Mouse (Mus musculus): Measurements from ENCODE around the gene Tyrobp.
A peak's percentile ranks its signal among the peaks of the same experiment; 100 is the strongest.

Tyrobp gene

DNA sequence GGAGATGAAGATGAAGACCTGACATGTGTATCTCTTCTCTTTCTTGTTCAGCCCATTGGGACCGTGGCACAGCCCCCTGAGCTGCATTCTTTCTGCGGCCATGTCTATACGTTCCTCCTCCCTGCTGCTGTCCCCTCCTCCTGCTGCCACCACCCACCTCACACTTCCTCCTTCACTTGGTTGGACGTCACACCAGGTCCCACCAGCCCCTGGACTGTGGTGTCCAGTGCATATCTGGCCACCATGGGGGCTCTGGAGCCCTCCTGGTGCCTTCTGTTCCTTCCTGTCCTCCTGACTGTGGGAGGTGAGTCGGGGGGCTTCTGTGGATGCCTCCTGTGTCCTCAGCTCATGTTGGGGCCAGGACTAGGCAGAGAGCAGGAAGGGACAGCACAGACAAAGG, at the start of gene Tyrobp:
Tyrobp (plus strand) TSS at position 165 of the 400 bp plus-strand sequence.
- DNase-seq (ENCODE audit: low spot score) = no peak

DNA sequence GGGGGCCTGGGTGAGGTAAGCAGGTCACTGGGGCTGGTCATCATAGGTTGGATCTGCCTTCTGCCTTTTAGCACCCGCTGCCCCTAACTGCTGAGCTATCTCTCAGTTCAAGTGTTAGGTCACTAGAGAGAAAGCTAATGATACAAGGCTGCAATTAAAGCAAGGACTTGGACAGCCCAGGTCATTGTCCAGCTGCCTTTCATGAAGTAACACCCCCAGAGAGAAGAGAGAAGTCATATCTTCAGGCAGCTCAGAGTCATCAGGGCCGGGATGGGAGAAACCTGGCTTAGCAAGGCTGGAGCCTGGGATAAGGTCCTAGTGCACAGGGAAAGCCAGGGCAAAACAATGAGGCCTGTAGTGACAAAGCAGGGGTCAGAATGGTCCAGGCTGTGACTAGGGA, 46.1 kb upstream of the Tyrobp start:
- no peak for DNase-seq (ENCODE audit: low spot score)

DNA sequence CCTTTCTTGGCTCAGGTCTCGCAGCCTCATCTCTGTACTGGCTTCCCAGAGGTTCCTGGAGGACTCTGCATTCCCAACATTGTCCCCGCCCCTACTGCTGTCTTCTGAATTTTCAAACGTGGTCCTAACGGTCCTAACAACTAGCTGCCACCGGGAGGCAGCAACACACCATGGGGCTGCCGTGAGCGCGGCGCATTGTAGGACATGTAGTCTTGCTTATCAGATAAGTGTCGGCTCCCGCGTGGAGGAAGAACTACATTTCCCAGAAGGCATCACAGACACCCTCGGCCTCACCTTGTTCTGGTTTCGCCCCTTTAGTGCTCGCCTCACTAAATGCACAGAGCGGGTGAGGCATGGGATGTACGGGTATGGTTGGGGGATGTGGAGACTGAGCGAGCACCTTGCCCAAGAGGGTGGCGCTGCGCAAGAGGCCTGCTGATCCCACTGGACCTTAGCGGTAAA, 40.0 kb upstream of the Tyrobp start:
- DNase-seq (ENCODE audit: low spot score) = peak; percentile 92

DNA sequence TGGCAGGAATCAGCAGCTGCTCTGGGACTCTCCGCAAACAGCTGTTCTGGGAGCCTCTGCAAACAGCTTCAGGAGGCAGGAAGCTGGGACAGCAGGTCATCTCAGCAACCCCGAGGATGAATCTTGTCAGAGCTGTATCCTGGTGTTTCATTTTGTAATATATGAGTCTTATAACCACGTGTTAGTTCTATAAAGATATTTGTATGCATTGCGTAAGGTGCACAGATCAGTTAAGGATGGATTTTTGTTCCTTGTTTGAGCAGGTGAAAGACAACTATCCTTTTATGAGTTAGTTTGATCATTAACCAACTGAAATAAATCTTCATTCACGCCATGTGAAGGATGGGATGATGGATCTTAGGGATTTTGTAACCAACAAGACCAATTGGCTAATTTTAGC, 33.5 kb upstream of the Tyrobp start:
- DNase-seq (ENCODE audit: low spot score) = no peak

DNA sequence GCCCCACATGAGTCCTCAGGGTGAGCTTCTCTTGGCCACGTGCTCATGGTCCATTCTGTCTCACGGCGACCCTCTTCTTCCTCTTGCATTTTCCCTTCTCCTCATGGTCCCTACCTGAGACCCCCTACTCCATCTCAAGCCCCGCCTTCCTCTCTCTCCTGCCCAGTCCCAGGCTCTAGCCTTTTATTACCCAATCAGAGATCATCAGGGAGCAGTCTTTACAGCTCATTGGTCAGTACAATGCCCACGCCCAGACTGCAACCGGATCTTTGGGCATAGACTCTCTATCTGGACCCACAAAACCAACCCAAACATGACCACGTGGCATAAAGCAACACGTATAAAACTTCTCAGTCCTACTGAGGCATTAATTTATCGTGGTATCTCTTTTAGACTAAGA, 29.5 kb upstream of the Tyrobp start:
- no peak for DNase-seq (ENCODE audit: low spot score)

DNA sequence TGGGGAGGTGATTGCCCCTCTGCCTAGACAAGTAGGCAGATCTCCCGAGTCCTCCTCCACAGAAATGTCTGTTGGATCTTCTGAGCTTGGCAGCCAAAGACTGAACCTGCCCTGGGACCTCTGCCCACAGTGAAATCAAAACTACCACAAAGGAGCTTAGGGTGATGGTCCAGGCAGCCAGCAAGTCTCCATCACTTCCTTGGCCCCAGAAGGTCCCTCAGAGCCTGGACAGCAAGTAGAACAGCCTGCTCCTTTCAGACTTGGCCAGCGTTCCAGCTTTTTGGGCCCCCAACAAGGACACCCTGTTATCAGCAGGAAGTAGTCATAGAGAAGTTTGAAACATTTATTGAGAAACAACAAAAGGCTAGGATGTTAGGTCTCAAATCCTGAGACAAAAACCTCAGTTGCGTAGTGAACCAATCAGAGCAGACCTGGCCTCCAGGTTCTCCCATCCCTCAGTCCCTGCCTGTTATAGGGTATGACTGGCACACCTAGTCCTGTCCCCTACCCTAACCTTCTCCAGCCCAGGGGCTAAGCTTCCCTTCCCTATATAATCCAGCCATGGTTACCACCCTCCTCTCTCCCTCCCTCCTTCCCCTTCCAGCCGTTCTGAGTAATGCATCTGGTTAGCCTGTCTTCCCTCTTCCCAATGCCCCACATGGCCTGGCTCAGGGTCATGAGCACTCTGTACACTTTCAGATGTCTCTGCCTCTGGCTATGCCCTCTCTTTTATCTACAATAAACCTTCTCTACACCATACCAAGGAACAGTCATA, 20.6 kb upstream of the Tyrobp start:
- no peak for DNase-seq (ENCODE audit: low spot score)

DNA sequence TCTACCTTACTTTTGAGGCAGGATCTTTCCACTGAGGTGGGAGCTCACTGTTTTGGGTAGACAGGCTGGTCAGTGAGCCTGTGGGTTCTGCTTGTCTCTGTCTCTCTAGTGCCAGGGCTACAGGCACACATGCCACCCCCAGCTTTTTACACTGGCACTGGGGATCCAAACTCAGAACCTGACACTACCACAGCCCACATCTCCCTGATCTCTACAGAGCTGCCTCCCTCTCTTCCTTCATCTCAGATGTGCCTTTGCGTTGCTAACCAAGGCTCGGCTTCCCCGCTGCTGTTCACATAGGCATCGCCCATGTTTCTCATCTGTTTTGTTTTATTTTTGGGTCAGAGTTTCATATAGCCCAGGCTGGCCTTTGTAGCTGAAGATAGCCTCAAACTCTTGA, 19.9 kb upstream of the Tyrobp start:
- no peak for DNase-seq (ENCODE audit: low spot score)

DNA sequence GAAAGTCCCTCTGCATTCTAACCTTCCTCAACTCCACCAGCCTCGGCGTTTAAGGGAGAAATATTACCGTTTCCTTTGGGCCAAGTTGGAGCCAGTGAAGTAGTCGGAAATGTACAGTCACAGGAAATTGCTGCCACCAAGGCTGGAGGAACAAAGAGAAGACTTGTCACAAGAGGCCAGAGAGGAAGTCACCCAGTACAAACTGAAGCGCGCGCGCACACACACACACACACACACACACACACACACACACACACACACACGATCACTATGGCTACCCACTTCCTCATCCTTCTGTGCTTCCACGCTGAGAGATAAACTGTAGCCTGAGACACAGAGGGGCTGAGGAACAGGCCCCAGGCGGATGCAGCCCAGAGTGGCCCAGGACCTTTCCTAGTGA, 19.2 kb upstream of the Tyrobp start:
- no peak for DNase-seq (ENCODE audit: low spot score)

DNA sequence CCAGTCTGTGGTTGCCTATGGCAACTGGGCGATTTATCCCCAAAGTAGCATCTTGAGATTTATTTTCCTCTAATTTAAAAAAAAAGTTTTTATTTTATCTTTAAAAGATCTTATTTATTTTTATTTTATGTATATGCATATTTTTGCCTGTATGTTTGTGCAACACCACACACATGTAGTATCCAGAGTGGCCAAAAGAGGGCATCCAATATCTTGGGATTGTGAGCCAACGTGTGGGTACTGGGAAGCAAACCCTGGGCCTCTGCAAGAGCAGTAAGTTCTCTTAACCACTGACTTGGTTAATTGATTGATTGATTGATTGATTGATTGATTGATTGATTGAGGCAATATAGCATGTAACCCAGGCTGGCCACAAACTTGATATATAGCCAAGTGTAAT, 18.7 kb upstream of the Tyrobp start:
- no peak for DNase-seq (ENCODE audit: low spot score)

DNA sequence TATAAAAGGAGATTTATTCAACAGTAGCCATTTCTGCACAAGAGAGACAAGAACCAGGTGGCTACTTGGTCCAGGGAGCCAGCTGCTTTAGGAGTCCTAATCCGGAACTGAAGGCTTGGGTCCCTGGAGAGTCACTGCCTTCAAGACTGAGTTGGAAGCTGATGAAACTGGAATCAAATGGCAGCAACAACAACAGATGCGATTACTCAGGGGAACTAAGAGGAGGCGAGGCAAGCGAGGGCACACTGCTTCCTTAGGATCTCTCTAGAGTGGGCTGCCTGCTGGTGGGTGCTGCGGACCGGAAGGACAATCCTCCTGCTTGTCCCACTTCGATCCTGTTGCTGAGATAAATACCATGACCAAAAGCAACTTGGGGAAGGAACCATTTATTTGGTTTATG, 13.9 kb upstream of the Tyrobp start:
- peak; percentile 8 for DNase-seq (ENCODE audit: low spot score)

DNA sequence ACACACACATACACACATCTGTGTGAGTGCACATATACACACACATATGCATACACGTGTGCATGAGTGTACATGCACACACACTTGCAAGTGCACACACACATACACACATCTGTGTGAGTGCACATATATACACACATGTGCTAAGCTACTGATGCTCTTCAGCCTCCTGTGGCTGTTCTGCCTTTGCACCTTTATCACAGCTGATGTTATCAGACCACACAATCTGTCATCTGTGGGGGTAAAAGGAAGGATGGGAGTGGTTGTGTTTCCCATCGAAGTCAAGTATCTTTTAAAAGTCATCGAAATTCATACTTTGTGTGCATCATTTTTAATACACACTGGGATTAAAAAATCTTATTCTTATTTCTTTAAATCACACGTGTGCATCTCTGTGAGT, 11.2 kb upstream of the Tyrobp start:
- no peak for DNase-seq (ENCODE audit: low spot score)

DNA sequence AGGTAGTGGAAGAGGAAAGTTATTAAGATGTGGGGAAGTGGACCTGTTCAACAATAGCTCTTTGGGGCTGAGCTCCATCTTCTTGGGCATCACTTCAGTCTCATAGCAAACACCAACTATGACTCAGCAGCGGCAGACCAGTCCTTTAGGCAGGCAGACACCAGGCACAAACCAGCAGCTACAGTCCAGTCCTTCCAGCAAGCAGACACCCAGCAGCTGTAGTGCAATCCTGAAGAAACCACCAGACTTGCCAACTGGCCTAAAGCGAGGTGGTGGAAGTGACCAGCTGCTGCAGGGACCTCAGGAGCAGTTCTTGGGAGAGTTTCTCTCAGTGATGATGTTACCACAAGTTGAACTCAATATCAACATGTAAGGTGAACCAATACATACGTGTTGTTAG, 4.9 kb upstream of the Tyrobp start:
- DNase-seq (ENCODE audit: low spot score) = no peak

DNA sequence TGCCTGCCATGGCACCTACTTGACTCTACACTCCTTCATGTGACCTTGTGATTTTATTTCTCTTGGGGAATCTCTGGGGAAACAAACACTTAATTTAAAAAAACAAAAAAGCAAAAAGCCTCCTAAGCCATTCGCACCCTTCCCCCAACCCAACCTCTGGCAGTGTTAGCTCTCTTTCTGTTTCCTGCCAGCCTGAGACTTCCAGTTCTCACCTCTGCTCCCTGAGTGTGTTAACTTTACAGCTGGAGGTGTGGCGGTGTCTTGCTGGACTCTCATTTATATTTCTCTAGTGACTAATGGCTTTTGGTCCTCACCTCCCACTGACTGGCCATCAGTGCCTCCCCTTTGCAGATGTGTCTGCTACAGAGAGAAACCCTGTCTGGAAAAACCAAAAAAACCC, 3.8 kb upstream of the Tyrobp start:
- no peak for DNase-seq (ENCODE audit: low spot score)

DNA sequence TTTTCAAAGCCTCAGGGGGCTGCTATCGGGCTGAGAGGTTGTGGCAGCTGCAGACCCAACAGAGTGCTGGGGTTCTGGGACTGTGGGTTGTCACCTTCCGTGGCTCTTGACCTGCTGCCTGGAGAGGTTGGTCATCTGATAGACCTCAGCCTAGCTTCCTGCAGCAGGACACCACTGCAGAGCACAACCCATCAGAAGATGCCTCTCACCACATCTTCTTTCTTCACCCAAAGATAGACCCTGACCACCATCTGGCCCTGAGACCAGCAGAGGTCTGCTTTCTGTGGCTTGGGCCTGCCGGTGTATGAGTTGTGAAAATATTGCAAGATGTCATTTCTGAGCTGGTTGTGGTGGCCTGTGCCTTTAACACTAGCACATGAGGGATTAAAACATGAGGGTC, 2.5 kb upstream of the Tyrobp start:
- no peak for DNase-seq (ENCODE audit: low spot score)

DNA sequence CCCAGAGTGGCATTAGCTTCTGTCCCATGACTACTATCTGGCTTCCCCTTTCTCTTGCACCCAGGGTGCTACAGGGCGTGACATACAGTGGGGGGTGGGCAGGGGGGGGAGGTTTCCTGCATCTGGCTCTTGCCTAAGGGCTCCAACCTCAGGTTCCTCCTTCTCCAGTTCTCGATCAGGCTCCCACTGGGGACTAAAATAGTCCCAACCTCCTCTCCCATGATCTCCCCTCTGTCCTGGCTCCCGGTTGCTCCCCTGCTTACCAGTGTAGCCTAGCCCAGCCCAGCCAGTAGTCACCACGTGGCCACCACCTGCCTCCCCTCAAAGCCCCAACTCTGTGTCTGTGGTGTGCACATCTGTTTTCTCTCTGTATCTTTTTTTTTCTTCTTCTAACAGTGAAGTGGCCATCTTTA, 819 bp upstream of the Tyrobp start:
- DNase-seq (ENCODE audit: low spot score) = no peak

DNA sequence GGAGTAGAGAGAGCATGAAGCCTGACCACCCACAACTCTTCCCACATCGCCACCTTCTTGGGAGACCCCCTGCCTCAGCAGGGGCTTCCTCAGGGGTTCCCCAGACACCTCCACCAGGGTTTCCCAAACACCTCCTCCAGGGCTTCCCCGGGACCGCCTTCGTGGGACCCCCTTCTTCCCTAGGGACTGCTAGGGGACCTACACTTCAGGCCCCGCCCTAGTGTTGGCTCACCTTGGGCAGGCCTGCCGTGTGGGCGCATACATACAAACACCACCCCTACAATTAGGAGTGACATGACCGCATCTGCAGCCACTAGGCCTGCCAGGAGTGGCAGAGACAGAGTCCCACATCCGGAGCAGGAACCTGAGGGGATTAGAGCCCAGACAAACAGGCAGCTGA, 4.3 kb downstream of the Tyrobp start:
- DNase-seq (ENCODE audit: low spot score) = no peak

DNA sequence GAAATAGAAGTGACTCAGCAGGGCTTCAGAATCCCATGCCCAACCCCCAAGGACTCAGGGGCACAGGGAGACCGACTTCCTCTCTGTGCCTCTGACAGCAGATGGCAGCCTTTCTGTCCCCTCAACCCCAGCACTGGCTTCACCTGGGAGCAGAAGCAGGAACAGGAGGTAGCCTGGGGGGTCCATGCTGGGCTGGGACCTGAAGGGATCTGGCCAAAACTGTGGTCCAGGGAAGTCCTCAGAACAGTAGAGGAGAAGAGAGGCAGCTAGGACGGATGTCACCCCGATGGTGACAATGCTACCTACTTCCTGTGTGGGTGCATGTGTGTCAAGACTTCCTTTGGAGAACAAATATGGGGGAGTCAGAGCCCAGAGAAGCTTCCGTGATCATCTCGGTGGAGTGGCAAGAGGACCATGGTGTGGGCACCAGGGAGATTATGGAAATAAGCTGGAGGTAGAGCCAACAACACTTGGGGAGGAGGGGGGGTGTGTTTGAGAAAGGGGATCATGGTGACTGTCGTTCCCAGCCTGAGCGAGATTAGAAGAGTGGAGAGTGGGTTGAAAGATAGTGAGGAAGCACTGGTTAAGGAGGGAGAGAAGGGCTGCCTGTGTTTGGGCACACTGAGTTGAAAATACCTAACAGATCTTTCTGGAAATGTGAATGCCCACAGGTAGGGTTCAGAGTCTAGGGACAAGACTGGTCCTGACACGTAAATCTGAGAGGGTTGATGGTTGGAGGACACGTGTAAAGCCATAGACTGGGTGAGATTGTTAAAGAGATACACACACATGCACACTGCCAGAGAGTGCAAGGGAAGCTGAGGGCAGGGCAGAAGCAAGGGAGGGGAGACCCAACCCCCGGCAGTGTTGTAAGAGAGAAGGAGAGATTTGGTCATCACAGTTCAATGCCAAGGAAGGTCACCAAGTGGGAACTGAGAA, 6.3 kb downstream of the Tyrobp start, which contains the start of gene Hcst:
Hcst (minus strand) TSS at position 294 of the 939 bp plus-strand sequence.
- DNase-seq (ENCODE audit: low spot score) = no peak

DNA sequence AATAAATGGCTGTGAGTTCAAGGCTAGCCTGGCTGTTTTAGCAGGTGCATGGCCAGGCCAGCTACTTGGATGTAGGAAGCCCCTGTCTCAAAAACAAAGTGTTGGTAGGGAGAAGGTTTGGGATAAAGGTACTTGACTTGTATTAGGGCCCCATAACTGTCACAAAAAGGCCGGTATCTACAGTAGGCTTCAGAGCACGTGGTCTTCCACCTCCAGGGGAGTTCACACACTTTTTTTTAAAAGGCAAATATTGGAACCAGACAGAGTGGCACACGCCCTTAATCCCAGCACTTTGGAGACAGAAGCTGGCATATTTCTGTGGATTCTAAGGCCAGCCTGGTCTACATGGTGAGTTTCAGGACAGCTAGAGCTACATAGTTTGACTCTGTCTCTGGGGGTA, 7.1 kb downstream of the Tyrobp start:
- no peak for DNase-seq (ENCODE audit: low spot score)

DNA sequence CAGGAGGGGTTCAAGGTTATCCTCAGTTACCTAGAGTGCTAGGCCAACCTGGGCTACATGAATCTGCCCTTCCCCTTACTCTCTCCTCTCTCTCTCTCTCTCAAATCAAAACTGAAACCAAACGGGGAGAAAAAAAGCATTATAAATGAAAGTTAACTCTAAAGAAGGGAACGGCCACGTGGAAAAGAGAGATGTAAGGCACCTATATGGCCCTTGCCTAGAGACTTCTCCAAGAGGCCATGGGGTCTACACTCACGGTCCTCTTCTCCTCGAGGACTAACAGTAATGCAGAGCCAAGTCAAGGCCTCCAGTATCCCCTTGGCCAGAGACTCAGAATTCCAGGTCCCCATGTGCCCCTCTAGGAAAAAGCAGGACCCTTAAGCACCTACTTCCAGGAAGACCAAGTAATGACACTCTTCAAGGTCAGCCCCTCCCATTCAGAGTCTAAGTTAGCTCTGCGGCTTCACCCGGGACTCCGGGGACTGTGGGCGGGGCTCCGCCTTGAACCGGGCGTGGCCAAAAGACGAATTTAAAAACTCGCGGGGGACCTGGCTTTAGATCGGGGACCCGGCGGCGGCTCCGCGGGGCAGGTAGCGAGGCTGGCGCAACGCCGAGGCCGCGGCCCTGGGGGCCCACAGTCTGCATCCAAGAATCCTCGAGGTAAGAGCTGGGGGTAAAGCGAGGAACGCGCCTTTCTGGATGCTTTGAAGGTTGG, 7.8 kb downstream of the Tyrobp start, which contains the start of gene Nfkbid:
Nfkbid (plus strand) TSS at position 558 of the 715 bp plus-strand sequence.
- no peak for DNase-seq (ENCODE audit: low spot score)

DNA sequence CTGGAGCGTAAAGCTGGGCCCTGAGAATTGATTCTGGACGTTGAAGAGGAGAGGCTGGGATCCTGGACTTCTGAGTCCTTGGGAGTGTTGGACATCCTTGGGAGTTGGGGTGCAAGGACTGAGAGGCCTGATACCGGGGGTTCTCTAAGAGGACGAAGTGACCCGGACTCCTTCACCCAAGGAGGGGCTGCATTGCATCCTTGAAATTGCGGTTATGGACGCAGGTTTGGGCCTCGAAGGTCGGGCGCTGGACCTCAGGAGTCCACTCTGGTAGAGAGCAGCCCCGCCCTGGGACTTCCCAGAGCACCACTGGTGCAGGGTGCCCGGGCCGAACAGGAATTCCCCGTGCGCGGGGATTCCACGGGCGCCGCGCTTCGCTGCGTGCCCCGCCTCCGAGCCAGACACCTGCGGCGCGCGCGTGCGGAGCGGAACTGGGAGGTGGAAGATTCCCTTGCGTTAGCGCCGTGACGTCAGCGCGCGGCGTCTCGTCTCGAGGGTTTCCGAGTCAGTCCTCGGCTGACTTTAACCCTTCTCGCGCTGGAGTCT, 8.4 kb downstream of the Tyrobp start:
- no peak for DNase-seq (ENCODE audit: low spot score)

DNA sequence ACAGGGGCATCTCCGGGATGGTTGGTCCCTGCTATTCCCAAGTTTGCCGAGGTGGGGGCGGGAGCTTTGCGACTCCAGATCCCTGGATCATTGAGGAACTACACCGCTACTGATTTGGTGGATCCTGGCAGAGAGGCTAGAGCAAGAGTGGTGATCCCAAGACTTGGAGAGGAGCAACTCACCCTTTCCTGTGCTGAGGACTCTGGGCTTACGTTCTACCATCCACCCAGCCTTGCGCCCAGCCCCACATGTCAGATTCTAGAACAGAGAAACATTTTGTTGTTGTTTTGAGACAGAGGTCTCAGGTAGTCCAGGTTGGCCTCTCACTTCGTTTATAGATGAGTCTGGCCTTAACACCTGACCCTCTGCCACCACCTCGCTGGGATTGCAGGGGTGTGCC, 9.0 kb downstream of the Tyrobp start:
- DNase-seq (ENCODE audit: low spot score) = no peak

DNA sequence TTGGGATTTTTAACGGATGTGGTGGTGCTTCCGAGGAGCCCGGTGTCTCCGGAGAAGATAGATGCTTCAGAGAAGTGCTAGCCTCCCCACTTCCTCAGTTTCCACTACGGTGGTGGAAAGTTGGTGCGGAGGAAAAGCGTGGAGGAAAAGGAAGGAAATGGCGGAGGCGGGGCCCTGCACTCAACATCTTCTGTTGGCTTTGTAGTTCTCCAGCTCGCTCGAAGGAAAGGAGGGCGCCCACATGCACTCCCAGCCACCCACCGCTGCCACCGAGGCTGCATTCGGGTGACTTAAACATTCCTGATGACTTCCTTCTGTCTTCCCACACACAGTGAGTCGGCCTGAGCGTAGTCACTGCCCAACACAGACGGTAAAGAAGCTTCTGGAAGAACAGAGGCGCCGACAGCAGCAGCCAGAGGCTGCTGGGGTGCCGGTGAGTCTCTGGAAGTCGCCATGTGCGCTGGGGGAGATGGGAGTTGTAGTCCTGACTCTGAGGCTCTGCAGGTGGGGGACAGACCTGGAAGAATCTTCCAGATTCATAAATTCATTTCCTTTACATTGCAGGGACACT, 9.6 kb downstream of the Tyrobp start:
- DNase-seq (ENCODE audit: low spot score) = no peak
